Mouse (Mus musculus) 3T3-L1 (cell line): ENCODE results near the gene Disc1.

Experiments used
- DNase-seq: peaks from one replicate; pipeline ENCODE4 v3.0.0-alpha.2; 2015; ENCODE audit warnings: low read depth, low spot score

Disc1 gene

GRCm38 (mm10) chr8:125126482-125126881, 72.5 kb downstream of the Disc1 start:
- no peak for DNase-seq

GRCm38 (mm10) chr8:125127621-125128020, 73.6 kb downstream of the Disc1 start:
- DNase-seq, result no peak

GRCm38 (mm10) chr8:125128305-125128704, 74.3 kb downstream of the Disc1 start:
- DNase-seq, result peak; percentile 50

GRCm38 (mm10) chr8:125130835-125131234, 76.8 kb downstream of the Disc1 start:
- DNase-seq, result no peak

- no peak for DNase-seq
Measured at GRCm38 (mm10) chr8:125131265-125131664, 77.3 kb downstream of the Disc1 start.

GRCm38 (mm10) chr8:125133685-125134114, 79.7 kb downstream of the Disc1 start:
- DNase-seq, result peak; percentile 27

GRCm38 (mm10) chr8:125134876-125135275, 80.9 kb downstream of the Disc1 start:
- DNase-seq, result no peak

- DNase-seq, result no peak
Measured at GRCm38 (mm10) chr8:125139689-125140150, 85.7 kb downstream of the Disc1 start.

GRCm38 (mm10) chr8:125140965-125141364, 87.0 kb downstream of the Disc1 start:
- DNase-seq, result no peak

- DNase-seq, result no peak
Measured at GRCm38 (mm10) chr8:125156863-125157640, 103.1 kb downstream of the Disc1 start.

GRCm38 (mm10) chr8:125157641-125158005, 103.6 kb downstream of the Disc1 start:
- no peak for DNase-seq

- no peak for DNase-seq
Measured at GRCm38 (mm10) chr8:125159387-125159786, 105.4 kb downstream of the Disc1 start.

- DNase-seq, result no peak
Measured at GRCm38 (mm10) chr8:125163491-125163890, 109.5 kb downstream of the Disc1 start.

GRCm38 (mm10) chr8:125163906-125164305, 109.9 kb downstream of the Disc1 start:
- DNase-seq, result peak; percentile 60

GRCm38 (mm10) chr8:125165505-125166446, 111.8 kb downstream of the Disc1 start:
- DNase-seq, result peak; percentile 76

GRCm38 (mm10) chr8:125166545-125166944, 112.5 kb downstream of the Disc1 start:
- no peak for DNase-seq

- DNase-seq, result no peak
Measured at GRCm38 (mm10) chr8:125166988-125167387, 113.0 kb downstream of the Disc1 start.

- no peak for DNase-seq
Measured at GRCm38 (mm10) chr8:125169628-125170027, 115.6 kb downstream of the Disc1 start.

- DNase-seq, result no peak
Measured at GRCm38 (mm10) chr8:125171531-125171930, 117.5 kb downstream of the Disc1 start.

GRCm38 (mm10) chr8:125174237-125174636, 120.2 kb downstream of the Disc1 start:
- DNase-seq, result no peak

GRCm38 (mm10) chr8:125174851-125175250, 120.9 kb downstream of the Disc1 start:
- no peak for DNase-seq

GRCm38 (mm10) chr8:125175661-125176060, 121.7 kb downstream of the Disc1 start:
- no peak for DNase-seq
